Mouse (Mus musculus) cortical plate, adult 2 months (tissue): ENCODE results near the gene 4930539E08Rik.

Source experiments
- CTCF ChIP-seq: fragments of 200-500 bp; IDR thresholded peaks from 2 replicates; pipeline ENCODE4 v1.5.1; 2011; ENCODE audit warnings: mild to moderate bottlenecking, control low read depth, low read length; ENCODE audit not compliant: insufficient read depth; ENCODE audit errors: extremely low read depth
- POLR2A ChIP-seq: fragments of 200-500 bp; IDR thresholded peaks from 2 replicates; pipeline ENCODE4 v1.6.1; 2011; ENCODE audit warnings: mild to moderate bottlenecking, low read length, control low read depth; ENCODE audit not compliant: insufficient read depth; ENCODE audit errors: extremely low read depth

- no peak for TF ChIP-seq CTCF
- TF ChIP-seq POLR2A, result no peak
These were observed 19.8 kb downstream of the 4930539E08Rik start for GRCm38 (mm10) chr17:28895217-28895875.
